Mouse (Mus musculus) intestine, postnatal 0 days (tissue): ENCODE results near the gene Cep72. TPM values are rescaled to one million over a fixed set of nuclear protein-coding genes. Genes with fewer than 3 reads are reported as not detected.

Source experiments
- ATAC-seq: fragments of 200-750 bp; cut with Nextera tagmentation; 2 replicates; pipeline ENCODE4 v1.8.0; 2017; ENCODE audit warnings: mild to moderate bottlenecking, moderate TSS enrichment, moderate library complexity
- H3K27ac ChIP-seq: fragments of 300-500 bp; sonication (generic); 2 replicates; pipeline ENCODE4 v1.5.1; 2014; ENCODE audit warnings: mild to moderate bottlenecking, low read depth, low read length, moderate library complexity
- H3K27me3 ChIP-seq: fragments of 300-500 bp; sonication (generic); replicated peaks from 2 replicates; pipeline ENCODE4 v1.6.1; 2014; ENCODE audit warnings: low read length, mixed read lengths; ENCODE audit not compliant: control insufficient read depth, insufficient read depth
- H3K36me3 ChIP-seq: fragments of 300-500 bp; sonication (generic); 2 replicates; pipeline ENCODE4 v1.6.1; 2014; ENCODE audit warnings: mild to moderate bottlenecking, moderate library complexity; ENCODE audit not compliant: control insufficient read depth, insufficient read depth
- H3K4me1 ChIP-seq: fragments of 300-500 bp; sonication (generic); replicated peaks from 2 replicates; pipeline ENCODE4 v1.6.1; 2014; ENCODE audit warnings: antibody characterized with exemption, low read length, mixed read lengths; ENCODE audit not compliant: control insufficient read depth, insufficient read depth
- H3K4me2 ChIP-seq: fragments of 300-500 bp; sonication (generic); replicated peaks from 2 replicates; pipeline ENCODE4 v1.6.1; 2014; ENCODE audit warnings: low read depth, mild to moderate bottlenecking, moderate library complexity
- H3K4me3 ChIP-seq: fragments of 300-500 bp; sonication (generic); 2 replicates; pipeline ENCODE4 v1.5.1; 2014; ENCODE audit warnings: low read depth, low read length
- H3K9ac ChIP-seq: fragments of 300-500 bp; sonication (generic); 2 replicates; pipeline ENCODE4 v1.6.1; 2014; ENCODE audit warnings: mild to moderate bottlenecking, low read depth, low read length
- H3K9me3 ChIP-seq: fragments of 300-500 bp; sonication (generic); 2 replicates; pipeline ENCODE4 v1.6.1; 2016; ENCODE audit warnings: mixed run types; ENCODE audit not compliant: control insufficient read depth
- CTCF ChIP-seq: sonication (generic); IDR thresholded peaks from 2 replicates; pipeline ENCODE4 v1.5.1; 2016; ENCODE audit warnings: low read depth, mild to moderate bottlenecking, control low read depth, antibody characterized with exemption, moderate library complexity
- WGBS: fragments of 180-500 bp; shearing (Covaris S2); extraction: QIAGEN DNeasy Blood & Tissue Kit; methylation state at CpG from one replicate; pipeline ENCODE4 v1.1.7; 2014; 5-methylcytosine and 5-hydroxymethylcytosine counted together
- polyA plus RNA-seq: library from polyadenylated mRNA; unstranded; fragments of >200 nt; fragmentation: Nextera tagmentation; extraction: Ambion mirVana; gene quantifications from 2 replicates; pipeline ENCODE4 v1.2.1, GENCODE M21; 2015

Cep72 gene
- polyA plus RNA-seq, 1 experiment from 2014 or later = 4.1 TPM

DNA sequence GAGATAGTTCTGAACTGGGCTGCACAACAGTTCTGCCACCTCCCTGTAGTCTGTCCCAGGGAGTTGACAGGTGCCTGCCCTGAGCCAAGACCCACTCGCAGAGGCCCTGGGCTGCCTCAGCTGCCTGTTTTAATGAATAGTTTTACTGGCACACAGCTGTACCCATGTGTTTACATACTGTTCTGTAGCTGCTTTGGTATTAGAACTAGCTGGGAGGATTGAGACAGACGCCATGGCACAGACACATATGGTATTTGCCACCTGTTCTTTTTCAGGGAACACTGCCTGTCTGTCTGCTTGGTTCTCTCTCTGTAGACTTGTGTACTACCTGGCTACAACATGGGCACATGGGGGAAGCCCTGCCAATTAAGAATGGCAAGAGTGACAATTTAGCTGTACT lies 27.3 kb downstream of the Cep72 start:
- Histone ChIP-seq H3K27me3 (no peaks in the 10 kb centered on the region), H3K9ac (no peak overlapping the region), H3K4me3 (no peak overlapping the region), H3K36me3 (peaks cover 42% of the 10 kb centered on the region), H3K9me3 (no peaks in the 10 kb centered on the region), H3K4me1 (no peaks in the 10 kb centered on the region), H3K4me2 (no peak overlapping the region), H3K27ac (no peak overlapping the region)
- TF ChIP-seq CTCF = no peak
- ATAC-seq = no peak
- WGBS = 74% methylated on average over 2 of the region's 2 CpGs

DNA sequence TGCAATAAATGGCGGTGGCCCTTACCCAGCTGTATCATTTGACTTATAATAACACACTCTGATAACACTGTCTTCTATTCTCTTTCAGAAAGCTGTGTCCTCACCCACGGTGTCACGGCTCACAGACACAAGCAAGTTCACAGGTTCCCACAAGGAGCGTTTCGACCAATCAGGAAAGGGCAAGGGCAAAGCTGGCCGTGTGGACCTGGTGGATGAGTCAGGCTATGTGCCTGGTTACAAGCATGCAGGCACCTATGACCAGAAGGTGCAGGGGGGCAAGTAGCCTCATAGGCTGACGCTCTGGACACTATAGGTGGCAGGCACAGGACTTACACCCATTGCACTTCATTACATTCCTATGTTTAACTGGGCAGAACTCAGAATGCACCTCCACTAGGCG lies 31.0 kb downstream of the Cep72 start:
- Histone ChIP-seq H3K27me3 (no peaks in the 10 kb centered on the region), H3K4me3 (no peak overlapping the region), H3K9ac (no peak overlapping the region), H3K27ac (no peak overlapping the region), H3K4me2 (no peak overlapping the region), H3K36me3 (peaks cover 30% of the 10 kb centered on the region; the same call in 1 of the 2 replicates), H3K4me1 (0 out of 2 replicates have a peak, but pooled peaks cover under 1% of the 10 kb centered on the region), H3K9me3 (no peaks in the 10 kb centered on the region)
- no peak for ATAC-seq
- no peak for TF ChIP-seq CTCF
- WGBS = 81% methylated on average over 8 of the region's 8 CpGs

DNA sequence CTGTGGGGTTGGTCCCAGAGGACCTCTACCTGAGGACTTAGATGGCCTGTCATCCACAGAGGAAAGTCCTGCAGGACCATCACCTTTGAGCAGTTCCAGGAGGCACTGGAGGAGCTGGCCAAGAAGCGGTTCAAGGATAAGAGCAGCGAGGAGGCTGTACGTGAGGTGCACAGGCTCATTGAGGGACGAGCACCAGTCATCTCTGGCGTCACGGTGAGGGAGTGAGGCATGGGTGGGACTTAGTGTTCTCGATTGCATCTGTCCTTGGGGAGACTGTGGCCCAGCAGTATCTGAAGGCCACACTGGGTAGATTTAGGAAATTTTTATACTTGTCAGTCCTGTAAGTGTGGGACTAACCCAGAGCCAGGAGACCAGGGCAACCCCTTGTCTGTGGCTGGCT lies 31.4 kb downstream of the Cep72 start:
- 81% methylated on average over 7 of the region's 7 CpGs for WGBS
- no peak overlapping the region for H3K9ac ChIP-seq
- no peaks in the 10 kb centered on the region for H3K27me3 ChIP-seq
- H3K4me3 ChIP-seq = no peak overlapping the region
- no peaks in the 10 kb centered on the region for H3K9me3 ChIP-seq
- peaks cover 5% of the 10 kb centered on the region; the same call in 1 of the 2 replicates for H3K4me1 ChIP-seq
- no peak overlapping the region for H3K27ac ChIP-seq
- TF ChIP-seq CTCF = no peak
- H3K36me3 ChIP-seq = peaks cover 30% of the 10 kb centered on the region; the same call in 1 of the 2 replicates
- ATAC-seq = no peak
- H3K4me2 ChIP-seq = no peak overlapping the region

DNA sequence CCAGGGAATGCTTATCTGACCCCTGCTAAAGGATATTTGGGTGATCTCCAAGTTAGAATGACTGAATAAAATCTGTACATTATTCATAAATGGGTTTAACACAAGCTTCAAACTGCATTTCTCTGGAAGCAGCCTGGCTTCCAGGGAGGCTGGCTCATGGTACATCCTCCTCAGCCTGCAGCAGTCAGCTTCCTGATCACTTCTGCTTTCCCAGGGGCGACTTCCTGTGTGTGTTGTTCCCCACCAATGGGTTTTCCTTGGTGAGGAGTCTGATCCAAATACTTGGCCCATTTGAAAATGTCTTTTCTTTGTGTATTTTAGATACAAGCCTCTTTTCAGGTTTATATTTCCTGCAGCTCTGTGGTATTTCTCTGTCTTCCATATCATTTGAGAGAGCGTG lies 33.1 kb downstream of the Cep72 start:
- Histone ChIP-seq H3K4me1 (peaks cover 16% of the 10 kb centered on the region), H3K9ac (no peak overlapping the region), H3K4me3 (no peak overlapping the region), H3K9me3 (no peaks in the 10 kb centered on the region), H3K36me3 (peaks cover 29% of the 10 kb centered on the region; the same call in 1 of the 2 replicates), H3K27me3 (no peaks in the 10 kb centered on the region), H3K4me2 (no peak overlapping the region), H3K27ac (no peak overlapping the region)
- TF ChIP-seq CTCF = no peak
- WGBS = 76% methylated on average over 2 of the region's 2 CpGs
- ATAC-seq = no peak

DNA sequence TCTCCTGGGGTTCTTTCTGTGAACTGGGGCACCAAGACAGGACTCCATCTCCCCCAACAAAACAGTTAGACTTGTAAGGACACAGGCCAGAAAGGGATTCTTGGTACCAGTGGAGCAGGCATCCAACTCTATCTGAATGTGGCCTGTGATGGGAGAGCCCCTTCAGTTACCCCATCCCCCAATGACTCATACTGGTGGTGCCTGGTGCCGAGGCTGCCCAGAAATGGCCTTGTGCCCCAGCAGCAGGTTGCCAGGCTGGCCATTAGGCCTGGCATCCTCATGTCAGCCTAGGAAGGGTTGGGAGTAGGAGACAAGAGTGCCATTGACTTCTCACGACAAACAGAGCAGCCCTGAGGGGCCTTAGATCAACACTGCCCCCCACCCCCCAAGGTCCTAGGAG lies 34.0 kb downstream of the Cep72 start:
- no peak overlapping the region for H3K9ac ChIP-seq
- no peak overlapping the region for H3K27ac ChIP-seq
- H3K36me3 ChIP-seq = peaks cover 22% of the 10 kb centered on the region; the same call in 1 of the 2 replicates
- WGBS = 41% methylated on average over 2 of the region's 2 CpGs
- H3K4me1 ChIP-seq = peaks cover 16% of the 10 kb centered on the region
- no peak overlapping the region for H3K4me3 ChIP-seq
- ATAC-seq = no peak
- H3K9me3 ChIP-seq = no peaks in the 10 kb centered on the region
- no peaks in the 10 kb centered on the region for H3K27me3 ChIP-seq
- TF ChIP-seq CTCF = no peak
- no peak overlapping the region for H3K4me2 ChIP-seq

DNA sequence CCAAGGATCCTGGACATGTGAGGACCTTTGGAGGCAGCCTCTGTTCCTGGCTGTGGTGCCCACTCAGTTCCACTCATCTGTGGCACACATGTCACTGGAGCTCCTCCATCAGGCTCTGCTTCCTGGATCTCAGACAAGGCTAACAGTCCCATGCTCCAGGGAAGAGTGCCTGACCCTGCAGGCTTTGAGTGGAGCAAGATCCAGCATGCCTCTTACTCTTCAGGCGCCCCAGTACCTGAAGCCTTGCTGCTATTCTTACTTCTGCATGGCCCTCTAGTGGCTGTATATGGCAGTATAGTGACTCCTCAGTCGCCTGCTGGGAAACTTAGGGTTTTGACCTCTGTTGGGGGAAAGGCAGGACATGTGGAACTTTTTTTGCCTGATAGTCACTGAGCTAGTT lies 35.9 kb downstream of the Cep72 start:
- Histone ChIP-seq H3K4me3 (no peak overlapping the region), H3K27me3 (no peaks in the 10 kb centered on the region), H3K9ac (peak overlapping the region; percentile 27; the same call in 1 of the 2 replicates), H3K4me1 (peaks cover 16% of the 10 kb centered on the region), H3K9me3 (no peaks in the 10 kb centered on the region), H3K36me3 (peaks cover 7% of the 10 kb centered on the region; the same call in 1 of the 2 replicates), H3K27ac (peak overlapping the region; percentile 6; the same call in 1 of the 2 replicates), H3K4me2 (no peak overlapping the region)
- peak; percentile 55; the same call in 1 of the 2 replicates for ATAC-seq
- WGBS = 29% methylated on average over 2 of the region's 2 CpGs
- peak; percentile 91 for TF ChIP-seq CTCF
